Mouse (Mus musculus): ENCODE results near the gene Btbd3. TPM values are rescaled to one million over a fixed set of nuclear protein-coding genes. Genes with fewer than 3 reads are reported as not detected.

Btbd3 gene
- polyA plus RNA-seq, 1 experiment = 2.8 TPM

DNA sequence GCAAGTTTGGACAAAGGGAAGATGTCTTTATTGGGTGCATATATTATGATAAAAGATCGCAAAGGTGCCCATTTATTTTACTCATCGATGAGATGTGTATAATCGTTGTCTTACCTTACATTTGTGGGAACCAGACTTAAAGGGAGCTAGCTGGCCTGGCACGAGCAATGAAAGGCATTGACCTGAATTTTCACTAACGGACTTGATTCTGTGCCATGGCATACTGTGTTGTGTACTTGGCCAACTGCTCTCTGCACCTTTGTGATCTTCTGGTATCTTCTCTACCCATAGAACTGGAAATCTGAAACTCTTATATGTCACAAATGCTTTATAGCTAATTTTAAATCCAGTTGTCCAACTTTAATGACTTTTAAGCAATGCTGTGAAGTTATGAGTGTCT is 220.9 kb downstream of the Btbd3 start:
- H3K27me3 ChIP-seq (ENCODE audit: control insufficient read depth, insufficient read depth, low read length) = no peaks in the 10 kb centered on the region
- H3K36me3 ChIP-seq (ENCODE audit: control insufficient read depth, insufficient read depth, low read length) = no peaks in the 10 kb centered on the region
- TF ChIP-seq CTCF (IDR thresholded peaks at IDR 0.05; ENCODE audit: extremely low read depth, insufficient read length, insufficient replicate concordance, low read depth, low read length) (no peak), POLR2A (IDR thresholded peaks at IDR 0.05; ENCODE audit: low read depth, low read length) (no peak)
- no peak overlapping the region for H3K27ac ChIP-seq (ENCODE audit: insufficient read depth, low read depth, low read length)
- no peaks in the 10 kb centered on the region for H3K4me1 ChIP-seq (ENCODE audit: control insufficient read depth, insufficient read depth, insufficient read length, low read length)
- WGBS = 88% methylated on average over 5 of the region's 5 CpGs
- H3K4me3 ChIP-seq (ENCODE audit: low read depth, low read length) = no peak overlapping the region

DNA sequence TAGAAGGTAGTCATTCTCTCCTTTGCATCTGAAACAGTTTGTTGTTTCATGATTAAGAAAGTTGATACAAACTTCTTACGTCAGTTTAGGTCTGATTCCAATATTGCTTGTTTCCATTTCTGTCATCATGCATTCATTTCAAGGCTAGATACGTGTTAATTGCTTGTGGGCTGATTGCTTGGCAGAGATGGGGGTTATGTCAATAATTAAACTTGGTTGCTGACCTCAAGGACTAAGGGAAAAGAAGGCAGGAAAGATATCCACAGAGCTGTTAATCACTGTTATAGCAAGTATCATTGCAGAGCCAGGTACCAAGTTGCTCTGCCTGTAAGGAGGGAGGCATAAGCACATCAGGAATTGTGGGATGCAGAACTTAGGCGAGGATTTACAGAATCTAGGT is 226.2 kb downstream of the Btbd3 start:
- H3K27me3 ChIP-seq (ENCODE audit: control insufficient read depth, insufficient read depth, low read length) = no peaks in the 10 kb centered on the region
- H3K36me3 ChIP-seq (ENCODE audit: control insufficient read depth, insufficient read depth, low read length) = no peaks in the 10 kb centered on the region
- H3K4me3 ChIP-seq (ENCODE audit: low read depth, low read length) = no peak overlapping the region
- H3K4me1 ChIP-seq (ENCODE audit: control insufficient read depth, insufficient read depth, insufficient read length, low read length) = no peaks in the 10 kb centered on the region
- TF ChIP-seq CTCF (IDR thresholded peaks at IDR 0.05; ENCODE audit: extremely low read depth, insufficient read length, insufficient replicate concordance, low read depth, low read length) (no peak), POLR2A (IDR thresholded peaks at IDR 0.05; ENCODE audit: low read depth, low read length) (no peak)
- WGBS = 54% methylated on average over 3 of the region's 3 CpGs
- no peak overlapping the region for H3K27ac ChIP-seq (ENCODE audit: insufficient read depth, low read depth, low read length)

DNA sequence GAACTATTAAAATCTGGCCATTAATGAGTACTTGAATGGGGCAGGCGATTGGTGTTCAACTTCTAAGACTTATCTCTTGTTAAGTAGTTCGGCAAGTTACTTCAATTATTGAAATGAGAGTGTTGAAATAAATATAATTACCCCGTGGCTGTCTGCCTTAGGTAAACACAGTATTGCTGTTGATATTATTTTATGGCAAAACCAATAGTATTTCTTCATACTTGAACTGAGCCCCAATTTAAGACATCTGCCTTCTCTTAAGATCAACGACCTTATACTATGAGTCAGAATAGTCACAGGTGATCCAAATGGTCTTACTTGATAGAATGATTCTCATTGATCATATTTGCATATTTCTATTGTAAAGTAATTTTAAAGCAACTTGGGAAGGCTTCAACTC is 228.5 kb downstream of the Btbd3 start:
- H3K36me3 ChIP-seq (ENCODE audit: control insufficient read depth, insufficient read depth, low read length) = no peaks in the 10 kb centered on the region
- no peaks in the 10 kb centered on the region for H3K4me1 ChIP-seq (ENCODE audit: control insufficient read depth, insufficient read depth, insufficient read length, low read length)
- TF ChIP-seq CTCF (IDR thresholded peaks at IDR 0.05; ENCODE audit: extremely low read depth, insufficient read length, insufficient replicate concordance, low read depth, low read length) (no peak), POLR2A (IDR thresholded peaks at IDR 0.05; ENCODE audit: low read depth, low read length) (no peak)
- H3K4me3 ChIP-seq (ENCODE audit: low read depth, low read length) = no peak overlapping the region
- WGBS = 58% methylated on average over 4 of the region's 4 CpGs
- H3K27me3 ChIP-seq (ENCODE audit: control insufficient read depth, insufficient read depth, low read length) = no peaks in the 10 kb centered on the region
- no peak overlapping the region for H3K27ac ChIP-seq (ENCODE audit: insufficient read depth, low read depth, low read length)

- Histone ChIP-seq H3K4me1 (ENCODE audit: control insufficient read depth, insufficient read depth, insufficient read length, low read length) (no peaks in the 10 kb centered on the region), H3K36me3 (ENCODE audit: control insufficient read depth, insufficient read depth, low read length) (no peaks in the 10 kb centered on the region), H3K27me3 (ENCODE audit: control insufficient read depth, insufficient read depth, low read length) (no peaks in the 10 kb centered on the region), H3K4me3 (ENCODE audit: low read depth, low read length) (no peak overlapping the region), H3K27ac (ENCODE audit: insufficient read depth, low read depth, low read length) (no peak overlapping the region)
- WGBS = 40% methylated on average over 2 of the region's 2 CpGs
- no peak for TF ChIP-seq CTCF (IDR thresholded peaks at IDR 0.05; ENCODE audit: extremely low read depth, insufficient read length, insufficient replicate concordance, low read depth, low read length)
- no peak for TF ChIP-seq POLR2A (IDR thresholded peaks at IDR 0.05; ENCODE audit: low read depth, low read length)
These were observed 234.5 kb downstream of the Btbd3 start for GRCm38 (mm10) chr2:138490688-138491405.

DNA sequence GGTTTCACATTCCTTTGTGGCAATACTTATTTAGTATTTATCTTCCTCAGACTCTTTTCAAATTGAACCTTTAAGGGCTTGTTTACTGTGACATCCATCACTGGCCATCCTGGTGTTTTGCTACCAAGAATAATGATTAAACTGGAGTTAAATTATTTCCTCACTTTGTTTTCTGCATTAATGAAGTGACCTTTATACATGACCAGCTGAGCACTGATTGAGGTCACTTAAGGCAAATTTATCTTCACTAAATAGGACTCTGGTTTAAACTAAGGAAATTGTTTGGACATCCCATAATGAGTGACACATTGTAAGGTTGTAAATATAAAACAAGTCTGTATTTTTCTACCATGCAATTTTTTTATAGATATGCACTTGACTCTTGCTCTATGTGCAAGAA is 235.8 kb downstream of the Btbd3 start:
- H3K4me3 ChIP-seq (ENCODE audit: low read depth, low read length) = no peak overlapping the region

GRCm38 (mm10) chr2:138503866-138504380 is 247.6 kb downstream of the Btbd3 start:
- Histone ChIP-seq H3K27me3 (ENCODE audit: control insufficient read depth, insufficient read depth, low read length) (no peaks in the 10 kb centered on the region), H3K36me3 (ENCODE audit: control insufficient read depth, insufficient read depth, low read length) (no peaks in the 10 kb centered on the region), H3K27ac (ENCODE audit: insufficient read depth, low read depth, low read length) (no peak overlapping the region), H3K4me1 (ENCODE audit: control insufficient read depth, insufficient read depth, insufficient read length, low read length) (no peaks in the 10 kb centered on the region), H3K4me3 (ENCODE audit: low read depth, low read length) (no peak overlapping the region)
- no peak for TF ChIP-seq POLR2A (IDR thresholded peaks at IDR 0.05; ENCODE audit: low read depth, low read length)
- TF ChIP-seq CTCF (IDR thresholded peaks at IDR 0.05; ENCODE audit: extremely low read depth, insufficient read length, insufficient replicate concordance, low read depth, low read length) = no peak
- 83% methylated on average over 12 of the region's 12 CpGs for WGBS

More for the DNA sequence above, 235.8 kb downstream of the Btbd3 start:
- Histone ChIP-seq H3K27ac (ENCODE audit: insufficient read depth, low read depth, low read length) (no peak overlapping the region), H3K4me1 (ENCODE audit: control insufficient read depth, insufficient read depth, insufficient read length, low read length) (no peaks in the 10 kb centered on the region), H3K36me3 (ENCODE audit: control insufficient read depth, insufficient read depth, low read length) (no peaks in the 10 kb centered on the region), H3K27me3 (ENCODE audit: control insufficient read depth, insufficient read depth, low read length) (no peaks in the 10 kb centered on the region)
- TF ChIP-seq POLR2A (IDR thresholded peaks at IDR 0.05; ENCODE audit: low read depth, low read length) = no peak
- TF ChIP-seq CTCF (IDR thresholded peaks at IDR 0.05; ENCODE audit: extremely low read depth, insufficient read length, insufficient replicate concordance, low read depth, low read length) = no peak

DNA sequence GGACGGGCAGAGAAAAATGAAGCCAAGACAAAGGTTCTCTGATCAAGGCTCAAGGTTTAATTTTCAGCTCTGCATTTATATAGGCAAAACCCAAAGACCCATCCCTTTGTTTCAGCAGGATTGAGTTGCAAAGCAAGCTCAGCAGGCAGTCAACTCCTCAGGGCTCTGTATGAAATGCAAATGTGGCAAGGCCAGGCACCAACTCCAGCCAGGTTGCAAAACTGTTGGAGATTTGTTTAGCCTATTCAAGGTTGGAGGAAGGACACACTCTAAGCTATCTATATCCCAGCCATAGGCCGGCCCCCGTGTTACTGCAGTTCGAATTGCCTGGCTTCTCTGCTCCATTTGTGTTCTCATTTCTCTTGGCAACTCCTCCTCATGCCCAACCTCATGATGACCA is 259.2 kb downstream of the Btbd3 start:
- no peaks in the 10 kb centered on the region for H3K4me1 ChIP-seq (ENCODE audit: control insufficient read depth, insufficient read depth, insufficient read length, low read length)
- TF ChIP-seq CTCF (IDR thresholded peaks at IDR 0.05; ENCODE audit: extremely low read depth, insufficient read length, insufficient replicate concordance, low read depth, low read length) = no peak
- H3K36me3 ChIP-seq (ENCODE audit: control insufficient read depth, insufficient read depth, low read length) = no peaks in the 10 kb centered on the region
- H3K4me3 ChIP-seq (ENCODE audit: low read depth, low read length) = no peak overlapping the region
- WGBS = 60% methylated on average over 4 of the region's 4 CpGs
- H3K27me3 ChIP-seq (ENCODE audit: control insufficient read depth, insufficient read depth, low read length) = no peaks in the 10 kb centered on the region
- no peak overlapping the region for H3K27ac ChIP-seq (ENCODE audit: insufficient read depth, low read depth, low read length)

Measured in small intestine, adult 2 months (tissue).